Mouse (Mus musculus) midbrain, embryonic 10.5 days (tissue): ENCODE data around the gene Pde11a. TPM values are rescaled to one million over a fixed set of nuclear protein-coding genes. Genes with fewer than 3 reads are reported as not detected.
"Not testable (repeated sequence)": the region's sequence is repeated elsewhere in the genome, so short reads cannot be mapped to it uniquely, and the experiment has no call there.

Experiments used
- DNase-seq: peaks from one replicate; pipeline ENCODE4 v3.0.0-alpha.2; 2017; ENCODE audit warnings: low spot score
- H3K27ac ChIP-seq: fragments of 300-500 bp; sonication (generic); replicated peaks from 2 replicates; pipeline ENCODE4 v1.5.1; 2016; ENCODE audit warnings: mild to moderate bottlenecking
- H3K27me3 ChIP-seq: fragments of 300-500 bp; sonication (generic); 2 replicates; pipeline ENCODE4 v1.6.1; 2016; ENCODE audit warnings: low read depth, mild to moderate bottlenecking; ENCODE audit not compliant: poor library complexity, severe bottlenecking
- H3K36me3 ChIP-seq: fragments of 300-500 bp; sonication (generic); 2 replicates; pipeline ENCODE4 v1.6.1; 2016; ENCODE audit warnings: mild to moderate bottlenecking, moderate library complexity
- H3K4me1 ChIP-seq: fragments of 300-500 bp; sonication (generic); 2 replicates; pipeline ENCODE4 v1.6.1; 2016
- H3K4me3 ChIP-seq: fragments of 300-500 bp; sonication (generic); 2 replicates; pipeline ENCODE4 v1.5.1; 2016; ENCODE audit warnings: mild to moderate bottlenecking, moderate library complexity
- H3K9me3 ChIP-seq: fragments of 300-500 bp; sonication (generic); replicated peaks from 2 replicates; pipeline ENCODE4 v1.6.1; 2016; ENCODE audit warnings: mild to moderate bottlenecking
- WGBS: fragments of 180-500 bp; shearing (Covaris S2); methylation state at CpG from one replicate; pipeline ENCODE4 v1.1.7; 2016; 5-methylcytosine and 5-hydroxymethylcytosine counted together
- polyA plus RNA-seq: library from polyadenylated mRNA; unstranded; fragments of >200 nt; fragmentation: Nextera tagmentation; extraction: Ambion mirVana; gene quantifications from 2 replicates; pipeline ENCODE4 v1.2.1, GENCODE M21; 2016

Pde11a gene
- polyA plus RNA-seq, 1 experiment from 2014 or later, result 0.51 TPM

DNA sequence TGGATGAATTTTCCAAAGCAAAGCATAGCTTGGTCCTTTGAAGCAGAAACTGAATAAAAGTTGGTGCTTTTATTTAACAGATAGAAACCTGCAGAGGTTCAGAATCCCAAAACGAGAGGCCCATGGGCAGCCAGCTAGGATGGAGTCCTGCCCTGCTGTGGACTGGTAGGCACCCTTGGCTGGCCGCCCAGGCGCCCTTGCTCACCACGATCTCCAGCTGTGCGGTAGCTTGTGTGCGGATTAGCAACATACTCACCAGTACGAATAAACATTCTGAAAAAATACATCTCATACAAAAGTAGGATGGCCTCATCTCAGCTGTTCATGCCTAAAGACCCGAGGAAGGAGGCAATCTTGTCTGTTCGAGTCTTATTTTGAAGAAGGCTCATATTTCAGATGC is 350.8 kb downstream of the Pde11a start:
- no peak for DNase-seq
- Histone ChIP-seq H3K4me1 (peaks cover 45% of the 10 kb centered on the region), H3K4me3 (no peak overlapping the region), H3K9me3 (no peaks in the 10 kb centered on the region), H3K27ac (no peak overlapping the region), H3K36me3 (no peaks in the 10 kb centered on the region), H3K27me3 (no peaks in the 10 kb centered on the region)
- 75% methylated on average over 9 of the region's 9 CpGs for WGBS

DNA sequence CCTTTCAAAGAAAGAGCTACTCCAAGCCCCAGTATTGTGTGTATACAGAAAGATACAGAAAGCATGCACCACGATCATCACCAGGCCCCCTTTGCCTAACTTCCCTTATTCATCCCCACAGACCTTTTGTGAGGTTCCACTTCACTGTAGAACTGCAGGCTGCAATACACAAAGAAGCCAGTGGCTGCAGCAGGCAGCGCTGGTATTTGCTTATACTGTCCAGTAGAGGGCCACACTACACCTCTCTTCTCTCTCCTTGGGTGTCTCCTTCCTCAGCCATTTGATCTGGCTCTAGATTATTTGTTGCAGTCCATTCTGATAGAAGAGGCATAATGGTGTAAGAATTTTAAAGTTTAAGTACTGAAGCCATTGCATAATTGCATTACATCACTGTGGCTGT is 353.4 kb downstream of the Pde11a start:
- H3K36me3 ChIP-seq, result no peaks in the 10 kb centered on the region
- H3K4me3 ChIP-seq, result no peak overlapping the region
- DNase-seq, result peak; percentile 68
- no peaks in the 10 kb centered on the region for H3K9me3 ChIP-seq
- no peaks in the 10 kb centered on the region for H3K27me3 ChIP-seq
- H3K27ac ChIP-seq, result peak overlapping the region; percentile 67
- H3K4me1 ChIP-seq, result peaks cover 31% of the 10 kb centered on the region
- WGBS, result 5% methylated on average over 2 of the region's 2 CpGs

DNA sequence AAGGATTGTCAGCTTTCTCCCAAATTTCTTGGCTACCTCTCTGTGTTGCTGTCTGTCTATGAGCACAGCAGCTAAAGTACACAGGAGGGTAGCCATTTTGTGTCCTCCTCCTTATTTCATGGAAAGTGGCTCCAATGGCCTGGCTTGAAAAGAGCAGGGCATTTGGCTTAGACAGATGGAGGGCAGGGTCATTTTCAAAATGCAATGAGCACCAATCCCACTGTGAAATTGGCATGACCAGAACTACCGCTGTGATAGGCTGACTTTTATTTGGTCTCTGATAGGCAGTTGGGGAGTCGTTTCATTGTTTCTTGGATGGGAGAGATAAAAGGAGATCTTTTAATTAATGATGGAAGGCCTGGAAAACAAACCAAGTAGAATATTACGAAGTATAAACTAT is 354.7 kb downstream of the Pde11a start:
- H3K27ac ChIP-seq, result no peak overlapping the region
- H3K9me3 ChIP-seq, result no peaks in the 10 kb centered on the region
- H3K4me1 ChIP-seq, result peaks cover 25% of the 10 kb centered on the region
- no peak for DNase-seq
- 84% methylated on average over 3 of the region's 3 CpGs for WGBS
- no peaks in the 10 kb centered on the region for H3K36me3 ChIP-seq
- no peak overlapping the region for H3K4me3 ChIP-seq
- H3K27me3 ChIP-seq, result no peaks in the 10 kb centered on the region

DNA sequence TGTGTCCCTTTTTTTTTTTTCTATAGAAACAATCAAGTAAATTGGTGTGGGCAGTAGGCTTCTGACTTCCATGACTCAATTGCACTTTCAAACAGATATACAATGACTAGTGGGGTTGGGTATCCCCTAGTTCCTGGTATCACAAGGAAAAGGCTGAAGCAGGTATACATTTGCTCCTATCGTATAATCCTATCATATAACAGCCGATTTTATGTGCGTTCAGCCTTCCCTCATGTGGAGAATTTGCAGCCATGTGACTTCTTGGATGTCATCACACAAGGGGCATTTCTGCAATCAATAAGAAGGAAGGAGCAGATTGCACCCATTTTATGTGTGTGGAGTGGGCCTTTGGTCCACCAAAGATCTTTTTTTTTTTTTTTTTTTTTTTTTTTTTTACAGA is 355.5 kb downstream of the Pde11a start:
- H3K27me3 ChIP-seq, result no peaks in the 10 kb centered on the region
- 97% methylated on average over 3 of the region's 3 CpGs for WGBS
- no peaks in the 10 kb centered on the region for H3K9me3 ChIP-seq
- no peak overlapping the region for H3K27ac ChIP-seq
- no peak for DNase-seq
- H3K4me1 ChIP-seq, result peaks cover 18% of the 10 kb centered on the region
- H3K36me3 ChIP-seq, result no peaks in the 10 kb centered on the region
- no peak overlapping the region for H3K4me3 ChIP-seq

DNA sequence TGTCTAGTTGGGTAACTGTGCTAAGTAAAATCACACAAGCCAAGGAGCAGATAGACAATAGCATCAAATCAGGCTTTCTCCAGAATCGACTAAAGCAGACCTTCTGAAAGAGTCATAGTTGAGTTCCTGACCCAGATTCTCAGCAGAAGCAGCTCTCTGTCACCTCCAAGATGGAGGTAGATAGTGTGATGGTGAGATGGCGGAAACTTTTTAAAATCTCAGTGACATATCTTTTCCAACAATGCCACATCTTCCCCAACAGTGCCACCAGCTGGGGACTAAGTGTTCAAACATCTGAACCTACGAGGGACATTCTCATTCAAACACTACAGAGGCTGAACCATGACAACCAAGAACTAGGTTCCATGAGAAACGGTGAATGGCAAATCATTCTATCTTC is 355.9 kb downstream of the Pde11a start:
- Histone ChIP-seq H3K27me3 (no peaks in the 10 kb centered on the region), H3K36me3 (no peaks in the 10 kb centered on the region), H3K4me3 (no peak overlapping the region), H3K9me3 (no peaks in the 10 kb centered on the region), H3K27ac (no peak overlapping the region), H3K4me1 (peaks cover 17% of the 10 kb centered on the region)
- DNase-seq, result no peak
- WGBS, result 93% methylated on average over 4 of the region's 4 CpGs

DNA sequence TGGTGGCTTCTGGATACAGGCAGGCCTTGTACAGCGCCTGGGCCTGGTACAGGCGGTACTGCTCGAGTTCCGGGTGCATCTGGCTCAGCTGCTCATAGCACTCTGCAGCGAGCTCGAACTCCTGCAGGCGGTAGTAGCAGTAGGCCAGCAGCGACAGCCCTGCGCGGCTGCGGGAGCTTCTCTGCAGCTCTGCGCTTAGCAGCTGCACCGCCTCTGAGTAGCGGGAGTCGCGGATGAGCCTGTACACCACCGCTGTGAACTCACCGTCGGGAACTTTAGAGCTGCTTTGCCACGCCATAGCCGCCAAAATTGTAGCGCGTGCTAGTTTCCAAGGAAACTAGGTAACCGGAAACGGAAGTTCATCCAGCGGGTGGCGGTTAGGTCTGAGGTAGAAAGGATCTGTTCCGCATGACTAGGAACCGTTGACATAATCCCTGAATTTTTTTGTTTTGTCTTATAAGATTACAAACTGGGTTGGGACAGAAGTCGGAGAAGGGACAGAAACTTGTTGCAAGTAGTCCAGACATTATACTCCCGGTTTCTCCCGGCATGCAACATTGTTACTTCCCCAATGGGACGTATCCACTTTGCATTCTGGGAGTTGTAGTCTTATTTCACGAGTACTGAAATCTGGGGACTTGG is 357.0 kb downstream of the Pde11a start, which contains the start of gene Ttc30a1:
Ttc30a1 (minus strand) TSS at position 528 of the 642 bp plus-strand sequence.
- Histone ChIP-seq H3K4me1 (peaks cover 16% of the 10 kb centered on the region), H3K27ac (peak within 1 kb of the TSS; percentile 91), H3K4me3 (peak within 1 kb of the TSS; percentile 58)
- not testable (repeated sequence) for H3K27me3 ChIP-seq, H3K36me3 ChIP-seq, H3K9me3 ChIP-seq
- WGBS, result 4% methylated on average over 32 of the region's 34 CpGs
- DNase-seq, result peak; percentile 85

DNA sequence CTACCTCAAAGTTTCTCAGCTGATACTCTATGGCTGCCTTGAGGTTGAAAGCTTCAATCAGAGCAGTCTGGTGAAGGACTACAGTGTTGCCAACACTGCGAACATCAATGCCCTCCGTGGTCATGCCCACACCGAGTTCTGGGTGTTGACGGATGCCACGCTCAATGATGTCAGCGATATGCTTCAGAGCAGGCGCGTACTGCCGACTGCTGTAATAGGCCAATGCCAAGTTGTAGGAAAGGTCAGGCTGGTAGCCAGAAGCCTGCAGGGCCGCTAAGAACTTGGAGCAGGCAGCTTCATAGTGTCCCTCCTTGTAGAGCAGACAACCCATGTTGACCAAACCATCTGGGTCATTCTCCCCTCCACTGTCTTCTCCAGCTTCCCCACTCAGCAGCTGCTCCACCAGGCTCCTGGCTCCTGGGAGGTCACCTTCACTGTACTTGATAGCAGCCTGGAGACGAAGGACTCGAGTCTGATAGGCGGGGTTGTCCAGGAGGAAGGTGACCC is 357.6 kb downstream of the Pde11a start:
- H3K4me1 ChIP-seq, result peaks cover 13% of the 10 kb centered on the region
- H3K27me3 ChIP-seq, H3K36me3 ChIP-seq, H3K9me3 ChIP-seq, DNase-seq: not testable (repeated sequence)
- peak overlapping the region; percentile 58 for H3K4me3 ChIP-seq
- H3K27ac ChIP-seq, result peak overlapping the region; percentile 91; the same call in 1 of the 2 replicates
- 97% methylated on average over 13 of the region's 13 CpGs for WGBS

DNA sequence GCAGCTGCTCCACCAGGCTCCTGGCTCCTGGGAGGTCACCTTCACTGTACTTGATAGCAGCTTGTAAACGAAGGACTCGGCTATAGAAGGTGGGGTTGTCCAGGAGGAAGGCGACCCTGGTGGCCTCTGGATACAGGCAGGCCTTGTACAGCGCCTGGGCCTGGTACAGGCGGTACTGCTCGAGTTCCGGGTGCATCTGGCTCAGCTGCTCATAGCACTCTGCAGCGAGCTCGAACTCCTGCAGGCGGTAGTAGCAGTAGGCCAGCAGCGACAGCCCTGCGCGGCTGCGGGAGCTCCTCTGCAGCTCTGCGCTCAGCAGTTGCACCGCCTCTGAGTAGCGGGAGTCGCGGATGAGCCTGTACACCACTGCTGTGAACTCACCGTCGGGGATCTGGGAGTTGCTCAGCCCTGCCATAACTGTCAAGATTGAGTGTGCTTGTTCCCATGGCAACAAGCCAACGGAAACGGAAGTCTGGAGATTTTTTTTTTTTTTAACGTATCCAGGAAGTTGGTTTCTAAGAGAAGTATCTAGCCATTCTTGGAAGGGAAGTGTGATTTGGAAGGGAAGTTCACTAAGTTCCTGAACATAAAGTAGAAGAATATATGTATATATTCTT is 360.7 kb downstream of the Pde11a start, which contains the start of gene Ttc30a2:
Ttc30a2 (minus strand) TSS at position 419 of the 617 bp plus-strand sequence.
- H3K27ac ChIP-seq, H3K27me3 ChIP-seq, H3K4me1 ChIP-seq, H3K36me3 ChIP-seq, DNase-seq, H3K9me3 ChIP-seq: not testable (repeated sequence)
- H3K4me3 ChIP-seq, result peak within 1 kb of the TSS; percentile 23; the same call in 1 of the 2 replicates
- WGBS, result 20% methylated on average over 23 of the region's 24 CpGs

DNA sequence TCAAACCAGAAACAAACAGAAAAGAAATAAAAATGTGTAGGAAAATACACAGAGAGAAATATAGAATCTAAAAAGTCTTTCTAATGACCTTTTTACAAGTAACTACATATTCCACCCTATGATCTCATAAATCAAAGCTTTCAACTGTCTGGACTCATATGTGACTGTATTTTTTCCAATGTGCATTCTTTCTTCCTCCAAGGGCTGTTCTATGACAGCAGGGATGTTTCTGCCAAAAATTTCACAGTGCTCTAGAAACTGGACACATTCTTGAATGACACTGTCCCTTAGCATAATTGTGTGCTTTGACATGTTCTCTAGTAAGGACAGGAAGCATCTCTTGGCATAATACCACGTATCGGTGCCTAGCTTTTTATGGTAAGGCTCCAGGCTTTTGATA is 362.5 kb downstream of the Pde11a start:
- DNase-seq, H3K27me3 ChIP-seq, H3K4me1 ChIP-seq, H3K27ac ChIP-seq, H3K4me3 ChIP-seq, H3K9me3 ChIP-seq, H3K36me3 ChIP-seq: not testable (repeated sequence)
- WGBS, result 89% methylated on average over 2 of the region's 2 CpGs

DNA sequence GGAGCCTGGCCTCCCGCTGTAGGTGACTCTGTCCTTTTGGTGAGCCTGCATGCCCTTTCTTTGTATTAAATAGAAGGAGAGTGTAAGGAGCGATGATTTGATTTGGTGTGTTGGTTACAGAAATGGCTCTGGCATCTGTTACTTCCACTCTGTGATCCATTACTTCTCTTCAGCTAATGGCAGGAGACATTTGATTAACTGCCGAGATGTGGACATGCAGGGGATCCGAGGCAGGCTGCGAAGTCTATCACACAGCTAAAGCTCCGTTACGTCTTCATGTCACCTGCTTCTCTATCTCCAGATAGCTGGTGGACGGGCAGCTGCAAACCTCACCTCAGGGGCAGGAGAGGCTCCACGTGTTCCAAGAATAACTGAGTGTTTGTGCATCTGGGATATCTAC is 364.4 kb downstream of the Pde11a start:
- DNase-seq, result no peak
- no peaks in the 10 kb centered on the region for H3K27me3 ChIP-seq
- no peaks in the 10 kb centered on the region for H3K36me3 ChIP-seq
- H3K4me3 ChIP-seq, result no peak overlapping the region
- H3K4me1 ChIP-seq, result no peaks in the 10 kb centered on the region
- no peaks in the 10 kb centered on the region for H3K9me3 ChIP-seq
- WGBS, result 83% methylated on average over 9 of the region's 9 CpGs
- no peak overlapping the region for H3K27ac ChIP-seq

DNA sequence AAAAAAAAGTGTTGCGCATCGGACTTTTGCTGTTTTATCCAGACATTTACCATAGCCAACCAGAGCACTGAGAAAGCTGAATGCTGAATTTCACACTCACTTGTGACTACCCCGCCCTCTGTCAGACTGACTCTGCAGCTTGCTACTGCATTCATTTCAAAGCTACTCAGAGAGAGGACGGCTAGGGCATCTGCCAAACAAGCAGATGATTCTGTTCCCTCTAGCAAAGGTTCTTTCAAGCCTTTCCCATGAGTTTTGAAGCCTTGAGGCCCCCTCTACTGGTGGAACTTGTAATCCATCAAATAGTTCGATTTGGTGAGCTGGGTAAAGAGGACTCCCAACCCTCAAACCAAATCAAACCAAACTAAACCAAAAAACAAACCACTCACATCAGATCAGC is 373.6 kb downstream of the Pde11a start:
- H3K4me1 ChIP-seq, result peaks cover 41% of the 10 kb centered on the region
- peak; percentile 51 for DNase-seq
- H3K4me3 ChIP-seq, result peak overlapping the region; percentile 28
- H3K9me3 ChIP-seq, result no peaks in the 10 kb centered on the region
- 0 out of 2 replicates have a peak, but pooled peaks cover 4% of the 10 kb centered on the region for H3K27me3 ChIP-seq
- 25% methylated on average over 5 of the region's 5 CpGs for WGBS
- H3K36me3 ChIP-seq, result no peaks in the 10 kb centered on the region
- peak overlapping the region; percentile 24; the same call in 1 of the 2 replicates for H3K27ac ChIP-seq

DNA sequence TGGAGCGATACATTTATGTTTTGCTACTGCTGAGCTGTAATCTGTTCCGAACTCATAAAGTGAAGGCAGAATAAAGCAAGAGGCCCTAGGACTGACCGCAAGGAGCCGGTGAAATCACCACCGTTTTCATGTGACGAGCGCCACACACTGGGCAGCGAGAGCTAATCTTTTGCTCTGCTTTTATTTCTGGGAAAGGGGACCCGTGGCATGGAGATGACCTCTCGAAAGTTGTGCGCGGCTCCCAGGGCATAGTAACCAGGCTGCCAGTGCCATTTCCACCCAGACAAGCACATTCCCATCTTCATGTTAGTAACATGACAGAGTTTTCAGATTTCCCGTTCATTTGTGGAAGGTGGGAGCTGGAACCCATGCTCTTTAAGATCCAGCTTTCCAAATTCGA is 374.1 kb downstream of the Pde11a start:
- peak overlapping the region; percentile 24; the same call in 1 of the 2 replicates for H3K27ac ChIP-seq
- H3K4me1 ChIP-seq, result peaks cover 45% of the 10 kb centered on the region
- WGBS, result 14% methylated on average over 14 of the region's 14 CpGs
- H3K36me3 ChIP-seq, result no peaks in the 10 kb centered on the region
- 0 out of 2 replicates have a peak, but pooled peaks cover 4% of the 10 kb centered on the region for H3K27me3 ChIP-seq
- peak overlapping the region; percentile 28 for H3K4me3 ChIP-seq
- no peaks in the 10 kb centered on the region for H3K9me3 ChIP-seq
- DNase-seq, result peak; percentile 71

DNA sequence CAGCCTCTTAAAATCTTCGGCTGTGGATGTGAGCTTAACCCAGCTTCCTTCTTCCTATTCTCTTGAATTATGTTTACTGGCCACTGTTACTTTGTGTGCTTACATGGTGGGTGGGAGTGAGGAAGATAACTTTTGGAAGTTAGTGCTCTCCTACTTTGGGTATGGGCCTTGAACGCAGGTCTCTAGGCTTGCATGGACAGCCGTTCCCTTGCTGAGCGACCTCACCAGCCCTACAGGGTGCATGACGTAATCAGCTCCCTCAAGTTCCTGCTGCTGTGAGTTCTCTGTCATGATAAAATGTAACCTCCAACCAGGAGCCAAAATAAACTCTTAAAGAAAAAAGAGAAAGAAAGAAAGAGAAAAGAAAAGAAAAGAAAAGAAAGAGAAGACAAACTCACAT is 374.5 kb downstream of the Pde11a start:
- H3K27ac ChIP-seq, result peak overlapping the region; percentile 43
- no peaks in the 10 kb centered on the region for H3K36me3 ChIP-seq
- H3K27me3 ChIP-seq, result 0 out of 2 replicates have a peak, but pooled peaks cover 4% of the 10 kb centered on the region
- DNase-seq, result no peak
- no peak overlapping the region for H3K4me3 ChIP-seq
- H3K9me3 ChIP-seq, result no peaks in the 10 kb centered on the region
- H3K4me1 ChIP-seq, result peaks cover 50% of the 10 kb centered on the region
- 74% methylated on average over 5 of the region's 5 CpGs for WGBS
